33 mouse cellular contexts compared by ENCODE assay signal in the genomic region with DNA sequence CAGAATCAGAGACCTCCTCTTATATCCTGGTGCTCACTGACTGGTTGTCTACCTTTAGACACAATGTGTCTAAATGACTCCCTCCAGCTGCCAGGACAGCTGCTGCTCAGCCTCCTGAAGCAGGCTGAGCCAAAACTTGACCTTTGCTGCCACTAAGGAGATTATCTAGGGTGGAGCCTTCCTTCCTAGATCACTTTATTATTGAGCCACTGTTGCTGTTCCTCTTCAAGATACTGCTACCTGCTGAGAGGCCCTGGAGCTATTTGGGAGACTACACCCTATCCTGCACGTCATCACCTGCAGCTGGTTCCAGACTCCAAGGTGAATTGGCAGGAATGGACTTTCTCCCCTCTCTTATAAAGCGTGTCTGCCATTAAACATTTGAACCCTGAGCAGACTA. TPM values are rescaled to one million over a fixed set of nuclear protein-coding genes. Genes with fewer than 3 reads are reported as not detected.
A peak's percentile ranks its signal among the peaks of the same experiment; 100 is the strongest.
DNase-seq lines count a peak whose midpoint lies in the region; ATAC-seq and TF ChIP-seq lines count a peak whose summit lies in the region.
"Had no signal": no experiment of that assay in that cellular context is flagged by ENCODE, and none has a peak within 500 bp of the region (broad histone marks: within the 10 kb centered on the region; RNA-seq: fewer than 3 reads in every experiment).

No protein-coding gene starts in this region.

- no peaks in the 10 kb centered on the region for H3K9me3 ChIP-seq in midbrain, embryonic 16.5 days (replicated peaks; ENCODE audit: control insufficient read depth, low read length, poor library complexity, severe bottlenecking)
- H3K9me3 ChIP-seq: embryonic facial prominence, embryonic 15.5 days; hindbrain, embryonic 13.5 days; limb, embryonic 10.5 days; liver, embryonic 15.5 days; lung, embryonic 15.5 days; neural tube, embryonic 13.5 days had no signal

- no peak overlapping the region for H3K9ac ChIP-seq in midbrain, embryonic 16.5 days (ENCODE audit: low read depth, low read length)
- H3K9ac ChIP-seq: embryonic facial prominence, embryonic 15.5 days; forebrain, postnatal 0 days; hindbrain, embryonic 13.5 days; liver, embryonic 15.5 days; lung, embryonic 15.5 days; neural tube, embryonic 13.5 days had no signal

- DNase-seq in heart, adult 11 months, result peak; percentile 96
- no peak for DNase-seq in heart, postnatal 25 days (ENCODE audit: low spot score)
- DNase-seq in left cerebral cortex, adult 2 months (ENCODE audit: extremely low spot score in 1 of 2, low spot score in 2 of 2), result no peak
- DNase-seq in left cerebral cortex, adult 9 months (ENCODE audit: low spot score in 2 of 2), result no peak
- no peak for DNase-seq in spleen, adult 18-20 months
- DNase-seq: adrenal gland, postnatal 14 days; cerebellum, adult 8-10 months; forebrain, postnatal 0 days; gastrocnemius, postnatal 36 days; heart, postnatal 14 days; kidney, adult 9 months; kidney, postnatal 14 days; layer of hippocampus, adult 9-11 months; liver; lung, postnatal 4 days; midbrain, embryonic 14.5 days; retina, postnatal 1 day; right cerebral cortex, postnatal 25 days; thymus, adult 18-20 months; thymus, postnatal 36 days had no signal

- no peaks in the 10 kb centered on the region for H3K27me3 ChIP-seq in midbrain, embryonic 16.5 days (ENCODE audit: control insufficient read depth, insufficient read depth, low read depth, low read length)
- H3K27me3 ChIP-seq: embryonic facial prominence, embryonic 15.5 days; hindbrain, embryonic 13.5 days; liver, embryonic 15.5 days; lung, embryonic 15.5 days; neural tube, embryonic 13.5 days had no signal

- H3K4me3 ChIP-seq in left cerebral cortex, adult 2 months, result 0 out of 2 replicates have a peak overlapping the region, but pooled peaks have one; percentile 9
- peak overlapping the region; percentile 31; the same call in 1 of the 2 replicates for H3K4me3 ChIP-seq in brown adipose tissue, adult 24 weeks (ENCODE audit: insufficient read depth, low read depth, low read length)
- no peak overlapping the region for H3K4me3 ChIP-seq in midbrain, embryonic 16.5 days (ENCODE audit: low read depth, low read length)
- H3K4me3 ChIP-seq: embryonic facial prominence, embryonic 15.5 days; hindbrain, embryonic 13.5 days; limb, embryonic 10.5 days; liver, embryonic 15.5 days; lung, embryonic 15.5 days; myocyte; neural tube, embryonic 13.5 days had no signal

- no peak overlapping the region for H3K4me2 ChIP-seq in midbrain, embryonic 16.5 days (ENCODE audit: low read length)
- H3K4me2 ChIP-seq: embryonic facial prominence, embryonic 15.5 days; heart, embryonic 11.5 days; hindbrain, embryonic 13.5 days; liver, embryonic 15.5 days; lung, embryonic 15.5 days; neural tube, embryonic 13.5 days had no signal

- H3K4me1 ChIP-seq in brown adipose tissue, adult 24 weeks (ENCODE audit: control insufficient read depth, insufficient read depth, insufficient read length, low read length), result peaks cover 4% of the 10 kb centered on the region; the same call in 1 of the 2 replicates
- no peaks in the 10 kb centered on the region for H3K4me1 ChIP-seq in midbrain, embryonic 16.5 days (ENCODE audit: control insufficient read depth, insufficient read depth, low read length)
- H3K4me1 ChIP-seq: embryonic facial prominence, embryonic 15.5 days; hindbrain, embryonic 13.5 days; limb, embryonic 10.5 days; liver, embryonic 15.5 days; lung, embryonic 15.5 days; neural tube, embryonic 13.5 days had no signal

- H3K36me3 ChIP-seq in midbrain, embryonic 16.5 days (ENCODE audit: control insufficient read depth, insufficient read depth, low read length), result no peaks in the 10 kb centered on the region
- H3K36me3 ChIP-seq: embryonic facial prominence, embryonic 15.5 days; hindbrain, embryonic 13.5 days; limb, embryonic 10.5 days; liver, embryonic 15.5 days; lung, embryonic 15.5 days; neural tube, embryonic 13.5 days had no signal

- no peak overlapping the region for H3K27ac ChIP-seq in left cerebral cortex, adult 2 months
- peak overlapping the region; percentile 81 for H3K27ac ChIP-seq in brown adipose tissue, adult 24 weeks (replicated peaks; ENCODE audit: low read depth, low read length)
- no peak overlapping the region for H3K27ac ChIP-seq in midbrain, embryonic 16.5 days (ENCODE audit: low read length)
- H3K27ac ChIP-seq: embryonic facial prominence, embryonic 15.5 days; hindbrain, embryonic 13.5 days; limb, embryonic 10.5 days; liver, embryonic 15.5 days; lung, embryonic 15.5 days; neural tube, embryonic 13.5 days had no signal

- no peak for TF ChIP-seq CTCF in left cerebral cortex, adult 2 months (IDR thresholded peaks at IDR 0.05)

- 71% methylated on average over 2 of the region's 2 CpGs for WGBS in midbrain, embryonic 16.5 days

- no peak for ATAC-seq in midbrain, embryonic 16.5 days
- ATAC-seq: forebrain, postnatal 0 days had no signal

- intact Hi-C loops in heart, postnatal 25 days (cut with DNase I), result no loop called here
- intact Hi-C loops in left cerebral cortex, adult 2 months (cut with DNase I), result no loop called here

RNA-seq across cellular contexts. Expression of gene Ceacam2, which starts 8.8 kb away (rescaled TPM):
- total RNA-seq in heart, postnatal 25 days (2021), result 1 to 10 TPM; 2.2 to 2.4 TPM
- total RNA-seq in left cerebral cortex, adult 2 months (2021), result under 1 TPM; 0.35 to 0.68 TPM
- not detected in 2 replicates for polyA plus RNA-seq in brown adipose tissue, adult 24 weeks (2012; ENCODE audit: insufficient read depth, insufficient read length, missing spikeins)
- 0.32 TPM in 1 of 2 replicates, not detected in the other for polyA plus RNA-seq in midbrain, embryonic 16.5 days (2015; fragmentation: Nextera tagmentation; extraction: Ambion mirVana)
- total RNA-seq: forebrain, postnatal 0 days; megakaryocyte-erythroid progenitor cell, adult 5-6 weeks; MEL had no signal
- polyA plus RNA-seq: embryonic facial prominence, embryonic 15.5 days; forebrain, postnatal 0 days; heart, embryonic 11.5 days; limb, embryonic 10.5 days; liver, embryonic 15.5 days; myocyte; stomach, embryonic 14.5 days had no signal

RNA-seq across cellular contexts. Expression of gene Ceacam1, which starts 53.4 kb away (rescaled TPM):
- 10 to 100 TPM; 12.4 to 14.7 TPM for total RNA-seq in heart, postnatal 25 days (2021)
- total RNA-seq in left cerebral cortex, adult 2 months (2021), result 1 to 10 TPM; 3.1 to 4.1 TPM
- 4.3 and 8.3 TPM in 2 replicates for polyA plus RNA-seq in brown adipose tissue, adult 24 weeks (2012; ENCODE audit: insufficient read depth, insufficient read length, missing spikeins)
- polyA plus RNA-seq in midbrain, embryonic 16.5 days (2015; fragmentation: Nextera tagmentation; extraction: Ambion mirVana), result 0.42 and 0.87 TPM in 2 replicates
- polyA plus RNA-seq: myocyte had no signal
